Mouse (Mus musculus) lung, postnatal 0 days (tissue): ENCODE measurements at regions not wholly inside any gene's neighbourhood (a gene's known extent, or its start where the extent isn't known, plus 50 kb on each side); places are given as distances from the start of the nearest gene placed in this dataset.

ENCODE experiments used
- ATAC-seq: fragments of 200-750 bp; cut with Nextera tagmentation; 2 replicates; pipeline ENCODE4 v1.8.0; 2017; ENCODE audit warnings: moderate library complexity
- DNase-seq: peaks from one replicate; pipeline ENCODE4 v3.0.0-alpha.2; 2016; ENCODE audit warnings: low spot score
- H3K27ac ChIP-seq: fragments of 300-500 bp; sonication (generic); 2 replicates; pipeline ENCODE4 v1.5.1; 2014; ENCODE audit warnings: antibody characterized with exemption, mild to moderate bottlenecking, low read length, mixed read lengths
- H3K27me3 ChIP-seq: fragments of 300-500 bp; sonication (generic); replicated peaks from 2 replicates; pipeline ENCODE4 v1.6.1; 2014; ENCODE audit warnings: low read length, mixed read lengths; ENCODE audit not compliant: insufficient read depth
- H3K36me3 ChIP-seq: fragments of 300-500 bp; sonication (generic); 2 replicates; pipeline ENCODE4 v1.6.1; 2014; ENCODE audit warnings: low read length, mixed read lengths; ENCODE audit not compliant: insufficient read depth
- H3K4me1 ChIP-seq: fragments of 300-500 bp; sonication (generic); 2 replicates; pipeline ENCODE4 v1.6.1; 2014; ENCODE audit warnings: antibody characterized with exemption, low read depth, low read length, mixed read lengths; ENCODE audit not compliant: insufficient read depth
- H3K4me2 ChIP-seq: fragments of 300-500 bp; sonication (generic); replicated peaks from 2 replicates; pipeline ENCODE4 v1.6.1; 2014; ENCODE audit warnings: low read depth, mild to moderate bottlenecking, low read length, moderate library complexity, mixed read lengths
- H3K4me3 ChIP-seq: fragments of 300-500 bp; sonication (generic); 2 replicates; pipeline ENCODE4 v1.5.1; 2014; ENCODE audit warnings: low read depth, low read length
- H3K9ac ChIP-seq: fragments of 300-500 bp; sonication (generic); replicated peaks from 2 replicates; pipeline ENCODE4 v1.6.1; 2014; ENCODE audit warnings: low read depth, mild to moderate bottlenecking
- H3K9me3 ChIP-seq: fragments of 300-500 bp; sonication (generic); 2 replicates; pipeline ENCODE4 v1.6.1; 2016; ENCODE audit warnings: low read length, mixed read lengths
- CTCF ChIP-seq: IDR thresholded peaks from 2 replicates; pipeline ENCODE4 v1.5.1; 2016; ENCODE audit warnings: antibody characterized with exemption, mild to moderate bottlenecking
- EP300 ChIP-seq: IDR thresholded peaks from 2 replicates; pipeline ENCODE4 v1.6.1; 2016; ENCODE audit warnings: antibody characterized with exemption, mild to moderate bottlenecking, control low read depth
- whole genome bisulfite sequencing: fragments of 180-500 bp; shearing (Covaris S2); extraction: QIAGEN DNeasy Blood & Tissue Kit; methylation state at CpG from one replicate; pipeline ENCODE4 v1.1.7; 2014; 5-methylcytosine and 5-hydroxymethylcytosine counted together

- DNase-seq (no peak), ATAC-seq (no peak)
- H3K4me3 ChIP-seq = no peak overlapping the region
- H3K9me3 ChIP-seq = no peaks in the 10 kb centered on the region
- no peak overlapping the region for H3K4me2 ChIP-seq
- no peaks in the 10 kb centered on the region for H3K4me1 ChIP-seq
- no peaks in the 10 kb centered on the region for H3K36me3 ChIP-seq
- TF ChIP-seq CTCF (no peak), EP300 (no peak)
- no peak overlapping the region for H3K9ac ChIP-seq
- 47% methylated on average over 7 of the region's 7 CpGs for WGBS
- no peaks in the 10 kb centered on the region for H3K27me3 ChIP-seq
- H3K27ac ChIP-seq = no peak overlapping the region
Observed at GRCm38 (mm10) chr2:51753565-51754031, 126.3 kb downstream of the Tas2r134 start.

GRCm38 (mm10) chr2:51757361-51757760, 130.1 kb downstream of the Tas2r134 start:
- DNase-seq = no peak
- 78% methylated on average over 1 of the region's 1 CpGs for WGBS
- H3K9me3 ChIP-seq = no peaks in the 10 kb centered on the region
- no peak overlapping the region for H3K4me3 ChIP-seq
- no peaks in the 10 kb centered on the region for H3K27me3 ChIP-seq
- ATAC-seq = no peak
- H3K9ac ChIP-seq = no peak overlapping the region
- no peaks in the 10 kb centered on the region for H3K36me3 ChIP-seq
- TF ChIP-seq EP300 (no peak), CTCF (no peak)
- no peaks in the 10 kb centered on the region for H3K4me1 ChIP-seq
- no peak overlapping the region for H3K27ac ChIP-seq
- no peak overlapping the region for H3K4me2 ChIP-seq

- TF ChIP-seq EP300 (no peak), CTCF (no peak)
- Histone ChIP-seq H3K9me3 (no peaks in the 10 kb centered on the region), H3K4me3 (no peak overlapping the region), H3K9ac (no peak overlapping the region), H3K36me3 (no peaks in the 10 kb centered on the region), H3K4me2 (no peak overlapping the region), H3K4me1 (no peaks in the 10 kb centered on the region), H3K27ac (no peak overlapping the region), H3K27me3 (no peaks in the 10 kb centered on the region)
- DNase-seq = no peak
- peak; percentile 52; the same call in 1 of the 2 replicates for ATAC-seq
- 74% methylated on average over 8 of the region's 8 CpGs for WGBS
Observed at GRCm38 (mm10) chr2:51758093-51758492, 130.8 kb downstream of the Tas2r134 start.

GRCm38 (mm10) chr2:51762866-51763265, 135.6 kb downstream of the Tas2r134 start:
- no peak overlapping the region for H3K4me3 ChIP-seq
- no peak for DNase-seq
- TF ChIP-seq EP300 = no peak
- TF ChIP-seq CTCF = no peak
- H3K9ac ChIP-seq = no peak overlapping the region
- no peaks in the 10 kb centered on the region for H3K27me3 ChIP-seq
- H3K36me3 ChIP-seq = no peaks in the 10 kb centered on the region
- H3K27ac ChIP-seq = no peak overlapping the region
- H3K4me1 ChIP-seq = no peaks in the 10 kb centered on the region
- H3K9me3 ChIP-seq = no peaks in the 10 kb centered on the region
- 90% methylated on average over 4 of the region's 4 CpGs for WGBS
- H3K4me2 ChIP-seq = no peak overlapping the region
- no peak for ATAC-seq

GRCm38 (mm10) chr2:51767507-51768135, 140.3 kb downstream of the Tas2r134 start:
- ATAC-seq (no peak), DNase-seq (no peak)
- H3K27me3 ChIP-seq = no peaks in the 10 kb centered on the region
- H3K9me3 ChIP-seq = no peaks in the 10 kb centered on the region
- no peak overlapping the region for H3K4me3 ChIP-seq
- no peak for TF ChIP-seq EP300
- no peak for TF ChIP-seq CTCF
- H3K27ac ChIP-seq = no peak overlapping the region
- WGBS = 39% methylated on average over 4 of the region's 4 CpGs
- no peaks in the 10 kb centered on the region for H3K36me3 ChIP-seq
- H3K4me1 ChIP-seq = no peaks in the 10 kb centered on the region
- no peak overlapping the region for H3K4me2 ChIP-seq
- H3K9ac ChIP-seq = no peak overlapping the region

GRCm38 (mm10) chr2:51768298-51769271, 141.3 kb downstream of the Tas2r134 start:
- H3K4me2 ChIP-seq = no peak overlapping the region
- H3K4me3 ChIP-seq = no peak overlapping the region
- no peaks in the 10 kb centered on the region for H3K36me3 ChIP-seq
- TF ChIP-seq CTCF (no peak), EP300 (no peak)
- no peaks in the 10 kb centered on the region for H3K27me3 ChIP-seq
- no peak overlapping the region for H3K9ac ChIP-seq
- H3K9me3 ChIP-seq = no peaks in the 10 kb centered on the region
- no peak overlapping the region for H3K27ac ChIP-seq
- H3K4me1 ChIP-seq = no peaks in the 10 kb centered on the region
- 64% methylated on average over 12 of the region's 12 CpGs for WGBS
- DNase-seq = no peak
- ATAC-seq = no peak
